Mouse (Mus musculus): ENCODE data around the gene Lingo1. TPM values are rescaled to one million over a fixed set of nuclear protein-coding genes. Genes with fewer than 3 reads are reported as not detected.

Gene Lingo1
- polyA plus RNA-seq, 1 experiment from 2014 or later: 4.9 TPM

GRCm38 (mm10) chr9:56746195-56746925 lies 49.9 kb downstream of the Lingo1 start:
- WGBS: 69% methylated on average over 14 of the region's 14 CpGs
- H3K9ac ChIP-seq: no peak overlapping the region
- peaks cover 5% of the 10 kb centered on the region; the same call in 1 of the 2 replicates for H3K27me3 ChIP-seq
- peaks cover 7% of the 10 kb centered on the region; the same call in 1 of the 2 replicates for H3K4me1 ChIP-seq
- no peak overlapping the region for H3K4me3 ChIP-seq
- no peak overlapping the region for H3K4me2 ChIP-seq
- H3K27ac ChIP-seq: no peak overlapping the region
- no peaks in the 10 kb centered on the region for H3K36me3 ChIP-seq
- no peak for ATAC-seq (ENCODE audit: insufficient number of reproducible peaks, insufficient read depth, low FRiP score, low TSS enrichment, low read depth)
- no peaks in the 10 kb centered on the region for H3K9me3 ChIP-seq

- ATAC-seq (ENCODE audit: insufficient number of reproducible peaks, insufficient read depth, low FRiP score, low TSS enrichment, low read depth): no peak
- H3K9ac ChIP-seq: no peak overlapping the region
- H3K9me3 ChIP-seq: no peaks in the 10 kb centered on the region
- no peak overlapping the region for H3K4me3 ChIP-seq
- WGBS: 27% methylated on average over 5 of the region's 5 CpGs
- peaks cover 5% of the 10 kb centered on the region; the same call in 1 of the 2 replicates for H3K27me3 ChIP-seq
- H3K4me1 ChIP-seq: peaks cover 7% of the 10 kb centered on the region; the same call in 1 of the 2 replicates
- no peak overlapping the region for H3K4me2 ChIP-seq
- H3K27ac ChIP-seq: no peak overlapping the region
- H3K36me3 ChIP-seq: no peaks in the 10 kb centered on the region
Observed at GRCm38 (mm10) chr9:56744369-56744768, 51.9 kb downstream of the Lingo1 start.

DNA sequence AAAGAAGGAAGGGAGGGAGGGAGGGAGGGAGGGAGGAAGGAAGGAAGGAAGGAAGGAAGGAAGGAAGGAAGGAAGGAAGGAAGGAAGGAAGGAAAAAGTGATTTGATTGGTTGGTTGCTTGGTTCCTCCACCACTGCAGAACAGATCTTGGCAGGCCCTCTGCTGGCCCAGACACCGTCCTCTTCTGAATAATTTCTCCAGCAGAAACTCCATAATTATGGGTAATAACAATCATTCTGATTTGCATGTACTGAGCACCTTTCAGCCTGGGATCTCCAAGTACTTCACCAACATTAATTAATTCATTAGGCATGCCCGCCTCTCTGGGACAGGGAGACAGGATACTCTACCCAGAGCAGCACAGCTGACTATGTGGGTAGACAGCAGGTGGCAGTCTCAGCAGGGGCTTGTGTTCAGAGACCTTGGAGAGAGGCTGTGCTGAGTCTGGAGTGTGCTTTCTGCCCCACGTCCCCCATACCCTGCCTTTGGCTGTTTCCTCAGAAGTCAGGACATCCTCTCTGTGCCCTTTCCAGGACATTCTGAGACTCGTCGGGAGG lies 57.0 kb downstream of the Lingo1 start:
- peaks cover 1% of the 10 kb centered on the region; the same call in 1 of the 2 replicates for H3K4me1 ChIP-seq
- WGBS: 64% methylated on average over 5 of the region's 5 CpGs

GRCm38 (mm10) chr9:56738261-56739171 lies 57.8 kb downstream of the Lingo1 start:
- no peak for ATAC-seq (ENCODE audit: insufficient number of reproducible peaks, insufficient read depth, low FRiP score, low TSS enrichment, low read depth)
- H3K4me1 ChIP-seq: no peaks in the 10 kb centered on the region
- 40% methylated on average over 9 of the region's 9 CpGs for whole genome bisulfite sequencing

More for the DNA sequence above, 57.0 kb downstream of the Lingo1 start:
- ATAC-seq (ENCODE audit: insufficient number of reproducible peaks, insufficient read depth, low FRiP score, low TSS enrichment, low read depth): no peak
- no peak overlapping the region for H3K9ac ChIP-seq
- peaks cover 4% of the 10 kb centered on the region; the same call in 1 of the 2 replicates for H3K27me3 ChIP-seq
- H3K4me3 ChIP-seq: no peak overlapping the region
- no peaks in the 10 kb centered on the region for H3K36me3 ChIP-seq
- no peaks in the 10 kb centered on the region for H3K9me3 ChIP-seq
- no peak overlapping the region for H3K27ac ChIP-seq
- H3K4me2 ChIP-seq: no peak overlapping the region

GRCm38 (mm10) chr9:56734398-56734797 lies 61.9 kb downstream of the Lingo1 start:
- Histone ChIP-seq H3K27ac (no peak overlapping the region), H3K36me3 (no peaks in the 10 kb centered on the region), H3K9me3 (no peaks in the 10 kb centered on the region), H3K4me3 (no peak overlapping the region), H3K4me2 (no peak overlapping the region), H3K9ac (no peak overlapping the region), H3K4me1 (peaks cover 7% of the 10 kb centered on the region; the same call in 1 of the 2 replicates), H3K27me3 (peaks cover 11% of the 10 kb centered on the region; the same call in 1 of the 2 replicates)
- no peak for ATAC-seq (ENCODE audit: insufficient number of reproducible peaks, insufficient read depth, low FRiP score, low TSS enrichment, low read depth)
- 63% methylated on average over 6 of the region's 6 CpGs for WGBS

More at GRCm38 (mm10) chr9:56738261-56739171, 57.8 kb downstream of the Lingo1 start:
- Histone ChIP-seq H3K4me3 (no peak overlapping the region), H3K4me2 (no peak overlapping the region), H3K9ac (no peak overlapping the region), H3K9me3 (no peaks in the 10 kb centered on the region), H3K27ac (no peak overlapping the region), H3K36me3 (no peaks in the 10 kb centered on the region), H3K27me3 (peaks cover 9% of the 10 kb centered on the region; the same call in 1 of the 2 replicates)

DNA sequence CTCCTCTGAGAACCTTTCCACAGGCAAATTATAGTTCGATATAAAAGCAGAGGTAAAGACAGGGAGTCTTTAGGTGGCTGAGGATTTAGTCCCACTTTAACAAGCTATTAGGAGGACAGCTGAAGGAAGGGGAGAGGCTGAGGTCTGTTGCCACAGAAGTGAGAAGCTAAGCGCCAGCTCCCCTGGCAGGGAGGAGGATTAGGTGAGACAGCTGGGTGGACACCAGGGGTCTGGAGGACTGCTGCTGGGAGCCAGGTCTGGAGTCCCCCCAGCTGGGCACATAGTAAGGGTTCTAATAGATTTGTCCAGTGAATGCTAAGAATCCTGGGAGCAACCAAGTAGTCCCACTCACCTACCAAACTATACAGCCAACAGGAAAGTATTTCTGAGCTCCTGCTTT lies 65.3 kb downstream of the Lingo1 start:
- no peak for ATAC-seq (ENCODE audit: insufficient number of reproducible peaks, insufficient read depth, low FRiP score, low TSS enrichment, low read depth)
- Histone ChIP-seq H3K4me3 (no peak overlapping the region), H3K4me1 (peaks cover 21% of the 10 kb centered on the region), H3K27me3 (0 out of 2 replicates have a peak, but pooled peaks cover 11% of the 10 kb centered on the region), H3K4me2 (no peak overlapping the region), H3K27ac (no peak overlapping the region), H3K9ac (no peak overlapping the region), H3K9me3 (no peaks in the 10 kb centered on the region), H3K36me3 (no peaks in the 10 kb centered on the region)
- 52% methylated on average over 2 of the region's 2 CpGs for WGBS

- H3K4me1 ChIP-seq: peaks cover 21% of the 10 kb centered on the region
- no peaks in the 10 kb centered on the region for H3K9me3 ChIP-seq
- H3K27ac ChIP-seq: no peak overlapping the region
- H3K36me3 ChIP-seq: no peaks in the 10 kb centered on the region
- H3K4me3 ChIP-seq: no peak overlapping the region
- H3K27me3 ChIP-seq: 0 out of 2 replicates have a peak, but pooled peaks cover 9% of the 10 kb centered on the region
- no peak for ATAC-seq (ENCODE audit: insufficient number of reproducible peaks, insufficient read depth, low FRiP score, low TSS enrichment, low read depth)
- WGBS: 44% methylated on average over 2 of the region's 2 CpGs
- H3K9ac ChIP-seq: no peak overlapping the region
- no peak overlapping the region for H3K4me2 ChIP-seq
Observed at GRCm38 (mm10) chr9:56729145-56729544, 67.1 kb downstream of the Lingo1 start.

DNA sequence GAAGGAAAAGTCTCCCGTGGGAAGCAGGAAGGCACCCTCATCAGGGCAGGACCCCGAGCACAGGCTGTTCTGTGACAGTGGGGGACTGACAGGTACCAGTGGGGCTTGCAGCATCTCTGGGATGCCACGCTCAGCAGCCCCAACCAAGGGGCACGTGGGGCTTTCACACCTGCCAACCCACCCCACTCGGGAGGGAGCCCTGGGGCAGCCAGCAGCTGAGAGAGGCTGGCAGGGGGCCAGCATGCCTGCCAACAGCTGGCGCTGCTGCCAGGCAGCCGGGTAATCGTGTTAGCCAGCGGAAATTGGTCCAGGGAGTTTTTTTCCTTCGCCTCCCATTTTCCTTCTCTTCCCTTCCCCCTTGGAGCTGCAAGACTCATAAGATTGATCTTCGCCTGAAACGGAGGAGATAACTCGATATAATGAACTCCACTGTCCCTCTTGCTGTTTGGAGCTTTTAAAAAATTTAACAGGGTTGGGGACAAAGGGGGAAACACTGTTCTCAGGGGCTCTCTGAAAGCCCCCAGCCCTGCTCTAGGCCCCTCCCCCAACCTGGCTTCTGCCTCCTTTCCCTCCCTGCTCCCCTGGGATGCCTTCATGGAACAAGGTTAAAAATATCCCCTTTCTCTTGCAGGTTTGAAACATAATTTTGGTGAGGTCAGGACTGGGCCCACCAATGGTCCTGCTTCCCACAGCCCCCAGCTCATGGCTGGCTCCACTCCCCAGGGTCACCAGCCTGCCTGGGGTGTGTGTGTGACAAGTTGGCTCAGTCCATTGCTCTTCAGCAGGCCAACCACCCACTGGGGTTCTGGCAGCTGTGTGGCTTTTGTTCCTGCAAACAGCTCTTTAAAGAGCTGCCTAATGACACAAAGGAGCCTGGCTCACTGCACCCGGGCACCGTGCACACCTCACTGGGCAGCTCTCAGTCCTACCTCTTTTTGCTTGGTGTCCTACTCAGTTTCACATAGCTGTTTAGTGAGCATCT lies 68.3 kb downstream of the Lingo1 start:
- ATAC-seq (ENCODE audit: insufficient number of reproducible peaks, insufficient read depth, low FRiP score, low TSS enrichment, low read depth): no peak
- no peak overlapping the region for H3K4me3 ChIP-seq
- 0 out of 2 replicates have a peak, but pooled peaks cover 6% of the 10 kb centered on the region for H3K27me3 ChIP-seq
- 39% methylated on average over 15 of the region's 15 CpGs for WGBS
- no peak overlapping the region for H3K4me2 ChIP-seq
- no peak overlapping the region for H3K9ac ChIP-seq
- H3K27ac ChIP-seq: no peak overlapping the region
- H3K4me1 ChIP-seq: peaks cover 21% of the 10 kb centered on the region
- no peaks in the 10 kb centered on the region for H3K36me3 ChIP-seq
- no peaks in the 10 kb centered on the region for H3K9me3 ChIP-seq

- no peaks in the 10 kb centered on the region for H3K9me3 ChIP-seq
- no peak overlapping the region for H3K9ac ChIP-seq
- H3K27me3 ChIP-seq: peaks cover 9% of the 10 kb centered on the region; the same call in 1 of the 2 replicates
- H3K4me1 ChIP-seq: peaks cover 21% of the 10 kb centered on the region
- H3K4me3 ChIP-seq: no peak overlapping the region
- WGBS: 30% methylated on average over 2 of the region's 2 CpGs
- H3K4me2 ChIP-seq: no peak overlapping the region
- ATAC-seq (ENCODE audit: insufficient number of reproducible peaks, insufficient read depth, low FRiP score, low TSS enrichment, low read depth): no peak
- H3K27ac ChIP-seq: no peak overlapping the region
- H3K36me3 ChIP-seq: no peaks in the 10 kb centered on the region
Observed at GRCm38 (mm10) chr9:56725814-56726213, 70.5 kb downstream of the Lingo1 start.

DNA sequence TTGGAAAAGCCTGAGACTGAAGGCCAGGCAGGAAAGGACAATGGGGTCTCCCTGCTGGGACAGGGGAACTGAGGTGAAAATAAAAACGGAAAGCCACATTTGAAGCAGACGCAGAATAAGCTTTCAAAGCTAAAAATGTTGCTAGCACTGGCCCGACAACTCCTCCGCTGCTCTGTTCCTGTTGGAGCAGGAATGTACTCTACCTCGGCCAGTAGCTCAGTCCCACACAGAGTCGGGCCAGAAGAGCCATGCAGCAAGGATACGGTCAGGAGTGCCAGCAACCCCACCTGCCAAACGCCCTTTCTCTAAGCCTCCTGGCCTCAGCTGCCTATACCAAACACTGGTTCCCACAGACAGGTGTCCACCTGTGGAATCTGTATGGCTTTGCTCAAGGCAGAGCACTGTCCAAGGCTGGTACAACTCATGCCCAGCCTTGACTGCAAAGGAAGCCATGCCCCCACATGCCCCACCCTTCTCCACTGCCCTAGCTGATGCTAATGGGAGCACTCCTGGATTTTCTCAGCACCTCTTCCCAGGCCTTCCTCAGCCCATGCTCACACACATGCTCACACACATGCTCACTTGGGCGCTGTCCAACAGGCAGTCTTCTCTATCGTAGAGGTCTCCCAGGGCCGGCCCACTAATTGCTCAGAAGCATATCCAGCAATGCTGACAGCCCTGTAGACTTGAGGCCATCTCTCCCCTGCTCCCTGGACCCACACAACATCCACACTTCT lies 74.0 kb downstream of the Lingo1 start:
- no peaks in the 10 kb centered on the region for H3K4me1 ChIP-seq
- H3K9me3 ChIP-seq: no peaks in the 10 kb centered on the region
- no peak overlapping the region for H3K4me2 ChIP-seq
- no peaks in the 10 kb centered on the region for H3K36me3 ChIP-seq
- no peak for ATAC-seq (ENCODE audit: insufficient number of reproducible peaks, insufficient read depth, low FRiP score, low TSS enrichment, low read depth)
- no peak overlapping the region for H3K4me3 ChIP-seq
- no peak overlapping the region for H3K27ac ChIP-seq
- peaks cover 6% of the 10 kb centered on the region; the same call in 1 of the 2 replicates for H3K27me3 ChIP-seq
- H3K9ac ChIP-seq: no peak overlapping the region
- WGBS: 66% methylated on average over 11 of the region's 11 CpGs

Data from embryonic facial prominence, embryonic 13.5 days (tissue).